Mouse (Mus musculus) liver, embryonic 14.5 days (tissue): ENCODE results near the gene Cfap77.
A peak's percentile ranks its signal among the peaks of the same experiment; 100 is the strongest.

Experiments used
- CTCF ChIP-seq: IDR thresholded peaks from 2 replicates; pipeline ENCODE4 v1.5.1; 2016; ENCODE audit warnings: antibody characterized with exemption, low read depth, control low read depth
- EP300 ChIP-seq: IDR thresholded peaks from 2 replicates; pipeline ENCODE4 v1.6.1; 2016; ENCODE audit warnings: antibody characterized with exemption, low read depth

- no peak for TF ChIP-seq EP300
- TF ChIP-seq CTCF: peak; percentile 29
These were observed 5.3 kb upstream of the Cfap77 start, which contains the start of gene Ttf1 for GRCm38 (mm10) chr2:29060135-29060597.
